In the genomic region with DNA sequence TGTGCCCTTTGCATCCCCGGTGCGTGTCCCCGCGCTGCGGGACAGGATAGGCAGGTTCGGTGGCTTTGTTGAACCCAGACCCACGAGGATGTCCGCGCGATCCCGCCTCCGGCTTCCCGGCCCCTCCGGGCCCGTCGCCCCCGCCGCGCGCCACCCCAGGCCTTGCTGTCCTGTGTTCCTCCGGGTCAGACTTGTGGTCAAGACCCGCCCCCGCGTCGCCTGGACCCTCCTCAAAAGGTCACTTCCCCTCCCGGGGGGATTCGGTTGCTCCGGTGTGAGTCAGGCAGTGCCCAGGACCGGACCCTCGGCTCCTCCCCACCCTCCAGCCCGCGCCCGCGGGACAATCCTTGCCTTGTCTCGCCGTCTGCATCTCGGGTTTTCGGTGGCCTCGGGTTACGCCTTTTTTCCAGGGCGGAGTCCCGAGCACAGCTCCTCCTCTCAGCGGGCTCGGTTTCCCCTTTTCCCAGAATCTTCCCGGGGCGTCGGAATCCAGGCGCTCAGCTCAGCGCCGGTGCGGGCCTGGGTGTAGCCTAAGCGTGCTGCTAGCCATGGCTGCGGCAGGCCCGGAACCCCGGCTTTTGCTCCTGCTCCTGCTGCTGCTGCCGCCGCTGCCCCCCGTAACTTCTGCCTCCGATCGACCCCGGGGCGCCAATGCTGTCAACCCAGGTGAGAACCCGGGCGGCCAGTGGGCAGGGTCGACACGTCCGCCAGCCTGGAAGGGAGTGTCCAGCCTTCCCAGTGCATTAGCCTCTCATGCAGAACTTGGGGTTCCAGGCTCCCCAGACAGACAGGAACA, we compare ENCODE assay signal across 8 mouse cellular contexts. TPM values are rescaled to one million over a fixed set of nuclear protein-coding genes. Genes with fewer than 3 reads are reported as not detected.
DNase-seq lines count a peak whose midpoint lies in the region; ATAC-seq lines count a peak whose summit lies in the region.

No protein-coding gene starts in this region.

- peak overlapping the region; percentile 82 for H3K27ac ChIP-seq in brown adipose tissue, adult 24 weeks (replicated peaks; ENCODE audit: low read depth, low read length)
- H3K27ac ChIP-seq in heart, embryonic 12.5 days (ENCODE audit: poor library complexity, severe bottlenecking) = peak overlapping the region; percentile 92
- H3K27ac ChIP-seq in kidney, embryonic 16.5 days (ENCODE audit: low read length) = peak overlapping the region; percentile 97
- H3K27ac ChIP-seq in liver, embryonic 11.5 days (ENCODE audit: low read depth, low read length) = peak overlapping the region; percentile 85
- H3K27ac ChIP-seq in stomach, embryonic 15.5 days = peak overlapping the region; percentile 96

- under 1% methylated on average over 67 of the region's 67 CpGs for WGBS in heart, embryonic 12.5 days
- WGBS in kidney, embryonic 16.5 days = under 1% methylated on average over 65 of the region's 67 CpGs
- WGBS in liver, embryonic 11.5 days = under 1% methylated on average over 67 of the region's 67 CpGs
- under 1% methylated on average over 67 of the region's 67 CpGs for WGBS in stomach, embryonic 15.5 days

- H3K9ac ChIP-seq in heart, embryonic 12.5 days = peak overlapping the region; percentile 93
- H3K9ac ChIP-seq in kidney, embryonic 16.5 days (replicated peaks; ENCODE audit: low read length) = peak overlapping the region; percentile 96
- H3K9ac ChIP-seq in liver, embryonic 11.5 days (ENCODE audit: low read depth, low read length) = peak overlapping the region; percentile 85
- H3K9ac ChIP-seq in stomach, embryonic 15.5 days = peak overlapping the region; percentile 73

- H3K4me2 ChIP-seq in heart, embryonic 12.5 days = peak overlapping the region; percentile 93
- peak overlapping the region; percentile 92 for H3K4me2 ChIP-seq in kidney, embryonic 16.5 days (replicated peaks; ENCODE audit: low read depth, low read length)
- H3K4me2 ChIP-seq in liver, embryonic 11.5 days = peak overlapping the region; percentile 86
- peak overlapping the region; percentile 88 for H3K4me2 ChIP-seq in stomach, embryonic 15.5 days

- H3K36me3 ChIP-seq in heart, embryonic 12.5 days = peaks cover 54% of the 10 kb centered on the region
- peaks cover 29% of the 10 kb centered on the region for H3K36me3 ChIP-seq in kidney, embryonic 16.5 days (ENCODE audit: insufficient read depth, low read length)
- peaks cover 24% of the 10 kb centered on the region for H3K36me3 ChIP-seq in liver, embryonic 11.5 days (ENCODE audit: control insufficient read depth, insufficient read depth, low read length)
- peaks cover 25% of the 10 kb centered on the region for H3K36me3 ChIP-seq in stomach, embryonic 15.5 days

- H3K4me3 ChIP-seq in brown adipose tissue, adult 24 weeks (ENCODE audit: insufficient read depth, low read depth, low read length) = peak overlapping the region; percentile 79
- H3K4me3 ChIP-seq in heart, embryonic 12.5 days = peak overlapping the region; percentile 87
- H3K4me3 ChIP-seq in kidney, embryonic 16.5 days (ENCODE audit: low read length) = peak overlapping the region; percentile 93
- H3K4me3 ChIP-seq in liver, embryonic 11.5 days (ENCODE audit: low read depth, low read length) = peak overlapping the region; percentile 77
- H3K4me3 ChIP-seq in stomach, embryonic 15.5 days (replicated peaks) = peak overlapping the region; percentile 78

- H3K27me3 ChIP-seq in heart, embryonic 12.5 days (replicated peaks) = no peaks in the 10 kb centered on the region
- H3K27me3 ChIP-seq in kidney, embryonic 16.5 days (ENCODE audit: insufficient read depth, low read length) = no peaks in the 10 kb centered on the region
- H3K27me3 ChIP-seq in liver, embryonic 11.5 days (replicated peaks; ENCODE audit: control insufficient read depth, insufficient read depth, low read length) = no peaks in the 10 kb centered on the region
- H3K27me3 ChIP-seq in stomach, embryonic 15.5 days (replicated peaks) = no peaks in the 10 kb centered on the region

- no peaks in the 10 kb centered on the region for H3K9me3 ChIP-seq in heart, embryonic 12.5 days (replicated peaks)
- H3K9me3 ChIP-seq in kidney, embryonic 16.5 days (ENCODE audit: low read length) = no peaks in the 10 kb centered on the region
- H3K9me3 ChIP-seq in liver, embryonic 11.5 days (ENCODE audit: control insufficient read depth, low read length) = no peaks in the 10 kb centered on the region
- H3K9me3 ChIP-seq in stomach, embryonic 15.5 days = no peaks in the 10 kb centered on the region

- peak; percentile 25 for ATAC-seq in CD4-positive, CD25-positive, alpha-beta regulatory T cell, adult 4 months
- peak; percentile 68 for ATAC-seq in erythroid progenitor cell, adult 5-6 weeks (replicated peaks; ENCODE audit: low FRiP score, poor library complexity, severe bottlenecking)
- peak; percentile 69 for ATAC-seq in heart, embryonic 12.5 days (ENCODE audit: insufficient number of reproducible peaks, low FRiP score)
- ATAC-seq in kidney, embryonic 16.5 days (ENCODE audit: low FRiP score, low TSS enrichment) = peak; percentile 58
- ATAC-seq in liver, embryonic 11.5 days (replicated peaks; ENCODE audit: low FRiP score) = peak; percentile 59
- peak; percentile 63 for ATAC-seq in stomach, embryonic 15.5 days (ENCODE audit: insufficient read depth, low FRiP score, low read depth)

- DNase-seq in liver, embryonic 11.5 days (ENCODE audit: low spot score) = peak; percentile 81
- DNase-seq in naive thymus-derived CD4-positive, alpha-beta T cell, adult 2 months (ENCODE audit: low read depth) = peak; percentile 58

- peaks cover 2% of the 10 kb centered on the region; the same call in 1 of the 2 replicates for H3K4me1 ChIP-seq in brown adipose tissue, adult 24 weeks (ENCODE audit: control insufficient read depth, insufficient read depth, insufficient read length, low read length)
- H3K4me1 ChIP-seq in heart, embryonic 12.5 days (replicated peaks) = peaks cover 17% of the 10 kb centered on the region
- H3K4me1 ChIP-seq in kidney, embryonic 16.5 days (ENCODE audit: insufficient read depth, low read length) = peaks cover 16% of the 10 kb centered on the region
- H3K4me1 ChIP-seq in liver, embryonic 11.5 days (replicated peaks; ENCODE audit: control insufficient read depth, insufficient read depth, low read length) = peaks cover 6% of the 10 kb centered on the region; the same call in 1 of the 2 replicates
- H3K4me1 ChIP-seq in stomach, embryonic 15.5 days = 0 out of 2 replicates have a peak, but pooled peaks cover 11% of the 10 kb centered on the region

RNA-seq across cellular contexts. Expression of a gene that starts 0.5 kb away (rescaled TPM):
- 10 to 100 TPM; 50.3 to 67.0 TPM for polyA plus RNA-seq in CD4-positive, CD25-positive, alpha-beta regulatory T cell, adult 4 months (2017; shearing (Covaris generic))
- polyA plus RNA-seq in brown adipose tissue, adult 24 weeks (2012; ENCODE audit: insufficient read depth, insufficient read length, missing spikeins) = 76.0 and 101 TPM in 2 replicates
- total RNA-seq in erythroid progenitor cell, adult 5-6 weeks (2015; ENCODE audit: low replicate concordance) = 40.7 and 52.3 TPM in 2 replicates
- 5.4 and 20.0 TPM in 2 replicates for total RNA-seq in erythroid progenitor cell, adult 5-6 weeks (2017; ENCODE audit: low replicate concordance)
- polyA plus RNA-seq in heart, embryonic 12.5 days (2016; fragmentation: Nextera tagmentation; extraction: Ambion mirVana) = 74.4 and 78.1 TPM in 2 replicates
- polyA plus RNA-seq in kidney, embryonic 16.5 days (2015; fragmentation: Nextera tagmentation; extraction: Ambion mirVana) = 90.5 and 97.7 TPM in 2 replicates
- 93.8 and 97.2 TPM in 2 replicates for polyA plus RNA-seq in liver, embryonic 11.5 days (2014; fragmentation: Nextera tagmentation; extraction: Ambion mirVana)
- 90.6 and 94.3 TPM in 2 replicates for polyA plus RNA-seq in stomach, embryonic 15.5 days (2015; fragmentation: Nextera tagmentation; extraction: Ambion mirVana)

RNA-seq across cellular contexts. Expression of a gene that starts 0.5 kb away (rescaled TPM):
- 1 to 10 TPM; 4.4 to 8.8 TPM for polyA plus RNA-seq in CD4-positive, CD25-positive, alpha-beta regulatory T cell, adult 4 months (2017; shearing (Covaris generic))
- polyA plus RNA-seq in brown adipose tissue, adult 24 weeks (2012; ENCODE audit: insufficient read depth, insufficient read length, missing spikeins) = 15.4 and 16.0 TPM in 2 replicates
- total RNA-seq in erythroid progenitor cell, adult 5-6 weeks (2015; ENCODE audit: low replicate concordance) = 9.7 and 10.1 TPM in 2 replicates
- 6.0 and 12.1 TPM in 2 replicates for total RNA-seq in erythroid progenitor cell, adult 5-6 weeks (2017; ENCODE audit: low replicate concordance)
- polyA plus RNA-seq in heart, embryonic 12.5 days (2016; fragmentation: Nextera tagmentation; extraction: Ambion mirVana) = 42.7 and 48.6 TPM in 2 replicates
- 59.7 and 64.4 TPM in 2 replicates for polyA plus RNA-seq in kidney, embryonic 16.5 days (2015; fragmentation: Nextera tagmentation; extraction: Ambion mirVana)
- polyA plus RNA-seq in liver, embryonic 11.5 days (2014; fragmentation: Nextera tagmentation; extraction: Ambion mirVana) = 28.7 and 29.2 TPM in 2 replicates
- 44.8 and 46.8 TPM in 2 replicates for polyA plus RNA-seq in stomach, embryonic 15.5 days (2015; fragmentation: Nextera tagmentation; extraction: Ambion mirVana)

RNA-seq across cellular contexts. Expression of a gene that starts 20.9 kb away (rescaled TPM):
- under 1 TPM in 1 of 2 experiments, not detected in 1; 0.34 TPM for polyA plus RNA-seq in CD4-positive, CD25-positive, alpha-beta regulatory T cell, adult 4 months (2017; shearing (Covaris generic))
- polyA plus RNA-seq in brown adipose tissue, adult 24 weeks (2012; ENCODE audit: insufficient read depth, insufficient read length, missing spikeins) = 4.6 and 10.2 TPM in 2 replicates
- 8.3 and 13.0 TPM in 2 replicates for total RNA-seq in erythroid progenitor cell, adult 5-6 weeks (2015; ENCODE audit: low replicate concordance)
- total RNA-seq in erythroid progenitor cell, adult 5-6 weeks (2017; ENCODE audit: low replicate concordance) = 4.2 and 4.5 TPM in 2 replicates
- polyA plus RNA-seq in heart, embryonic 12.5 days (2016; fragmentation: Nextera tagmentation; extraction: Ambion mirVana) = 1.9 and 2.1 TPM in 2 replicates
- 4.0 and 4.9 TPM in 2 replicates for polyA plus RNA-seq in kidney, embryonic 16.5 days (2015; fragmentation: Nextera tagmentation; extraction: Ambion mirVana)
- polyA plus RNA-seq in liver, embryonic 11.5 days (2014; fragmentation: Nextera tagmentation; extraction: Ambion mirVana) = 2.5 and 2.8 TPM in 2 replicates
- 8.9 and 10.8 TPM in 2 replicates for polyA plus RNA-seq in stomach, embryonic 15.5 days (2015; fragmentation: Nextera tagmentation; extraction: Ambion mirVana)

RNA-seq across cellular contexts. Expression of a gene that starts 34.3 kb away (rescaled TPM):
- polyA plus RNA-seq in CD4-positive, CD25-positive, alpha-beta regulatory T cell, adult 4 months (2017; shearing (Covaris generic)) = 100 to 1,000 TPM; 390 to 404 TPM
- 128 and 153 TPM in 2 replicates for polyA plus RNA-seq in brown adipose tissue, adult 24 weeks (2012; ENCODE audit: insufficient read depth, insufficient read length, missing spikeins)
- total RNA-seq in erythroid progenitor cell, adult 5-6 weeks (2015; ENCODE audit: low replicate concordance) = 149 and 151 TPM in 2 replicates
- total RNA-seq in erythroid progenitor cell, adult 5-6 weeks (2017; ENCODE audit: low replicate concordance) = 75.7 and 75.9 TPM in 2 replicates
- polyA plus RNA-seq in heart, embryonic 12.5 days (2016; fragmentation: Nextera tagmentation; extraction: Ambion mirVana) = 245 and 251 TPM in 2 replicates
- polyA plus RNA-seq in kidney, embryonic 16.5 days (2015; fragmentation: Nextera tagmentation; extraction: Ambion mirVana) = 291 and 296 TPM in 2 replicates
- 241 and 251 TPM in 2 replicates for polyA plus RNA-seq in liver, embryonic 11.5 days (2014; fragmentation: Nextera tagmentation; extraction: Ambion mirVana)
- polyA plus RNA-seq in stomach, embryonic 15.5 days (2015; fragmentation: Nextera tagmentation; extraction: Ambion mirVana) = 246 and 259 TPM in 2 replicates

RNA-seq across cellular contexts. Expression of a gene that starts 38.9 kb away (rescaled TPM):
- polyA plus RNA-seq in CD4-positive, CD25-positive, alpha-beta regulatory T cell, adult 4 months (2017; shearing (Covaris generic)) = not detected
- polyA plus RNA-seq in brown adipose tissue, adult 24 weeks (2012; ENCODE audit: insufficient read depth, insufficient read length, missing spikeins) = not detected in 2 replicates
- total RNA-seq in erythroid progenitor cell, adult 5-6 weeks (2015; ENCODE audit: low replicate concordance) = not detected in 2 replicates
- total RNA-seq in erythroid progenitor cell, adult 5-6 weeks (2017; ENCODE audit: low replicate concordance) = not detected in 2 replicates
- polyA plus RNA-seq in heart, embryonic 12.5 days (2016; fragmentation: Nextera tagmentation; extraction: Ambion mirVana) = 0.12 TPM in 1 of 2 replicates, not detected in the other
- 0.24 and 0.28 TPM in 2 replicates for polyA plus RNA-seq in kidney, embryonic 16.5 days (2015; fragmentation: Nextera tagmentation; extraction: Ambion mirVana)
- polyA plus RNA-seq in liver, embryonic 11.5 days (2014; fragmentation: Nextera tagmentation; extraction: Ambion mirVana) = 0.07 TPM in 1 of 2 replicates, not detected in the other
- polyA plus RNA-seq in stomach, embryonic 15.5 days (2015; fragmentation: Nextera tagmentation; extraction: Ambion mirVana) = 0.83 and 1.1 TPM in 2 replicates

Comparison
In these comparisons a context has a peak if more than half of its experiments do, and no peak if none do; other contexts are left out.
1. Peak in every context shown above with its lines: DNase-seq, ATAC-seq, H3K4me3 ChIP-seq and H3K27ac ChIP-seq.